Mouse (Mus musculus): ENCODE measurements around the gene St8sia6.

The St8sia6 gene

DNA sequence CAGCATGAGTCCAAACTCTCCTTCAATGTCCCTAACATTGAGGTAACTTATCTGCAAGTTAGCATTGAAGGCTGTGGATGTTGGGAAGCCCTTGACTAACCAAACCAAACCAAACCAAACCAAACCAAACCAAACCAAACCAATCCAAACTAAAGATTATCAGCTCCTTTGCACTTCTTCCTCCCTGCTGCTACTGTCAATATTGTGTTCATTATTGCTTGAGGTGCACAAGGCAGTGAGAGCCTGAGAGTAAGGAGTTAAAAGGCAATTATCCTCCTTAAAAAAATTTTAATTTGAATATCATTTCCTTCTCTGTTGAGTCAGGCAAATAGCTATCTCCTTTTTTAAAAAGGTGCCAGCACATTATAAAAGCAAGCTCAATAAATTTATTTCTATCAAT is 190.8 kb downstream of the St8sia6 start:
- DNase-seq = no peak
